Mouse (Mus musculus): ENCODE measurements around the gene Gm5741.

DNA sequence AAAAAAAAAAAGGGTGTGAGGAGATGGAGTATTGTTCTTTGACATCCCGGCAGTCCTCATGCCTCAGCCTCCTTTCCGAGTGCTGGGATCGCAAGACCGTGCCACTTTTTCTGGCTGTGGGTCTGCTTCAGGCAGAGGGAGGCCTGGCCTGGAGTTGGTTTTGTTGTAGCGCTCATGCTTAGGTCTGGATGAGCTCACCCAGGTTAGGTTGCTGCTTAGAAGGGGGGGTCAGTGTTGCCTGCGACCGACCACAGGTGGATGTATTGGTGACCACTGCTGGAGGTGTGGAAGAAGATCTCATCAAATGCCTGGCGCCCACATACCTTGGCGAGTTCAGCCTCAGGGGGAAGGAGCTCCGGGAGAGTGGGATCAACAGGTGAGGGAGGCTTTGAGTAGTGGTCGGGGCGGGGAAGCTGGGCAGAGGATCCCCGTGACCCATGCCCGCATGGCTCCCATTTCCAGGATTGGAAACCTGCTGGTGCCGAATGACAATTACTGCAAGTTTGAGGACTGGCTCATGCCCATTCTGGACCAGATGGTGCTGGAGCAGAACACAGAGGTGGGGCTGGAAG, 5.3 kb upstream of the Gm5741 start:
- TF ChIP-seq CTCF (IDR thresholded peaks at IDR 0.05; ENCODE audit: low read depth) (no peak), EP300 (optimal IDR thresholded peaks at IDR 0.05) (no peak)
